20 mouse cellular contexts compared by ENCODE assay signal in the genomic region with DNA sequence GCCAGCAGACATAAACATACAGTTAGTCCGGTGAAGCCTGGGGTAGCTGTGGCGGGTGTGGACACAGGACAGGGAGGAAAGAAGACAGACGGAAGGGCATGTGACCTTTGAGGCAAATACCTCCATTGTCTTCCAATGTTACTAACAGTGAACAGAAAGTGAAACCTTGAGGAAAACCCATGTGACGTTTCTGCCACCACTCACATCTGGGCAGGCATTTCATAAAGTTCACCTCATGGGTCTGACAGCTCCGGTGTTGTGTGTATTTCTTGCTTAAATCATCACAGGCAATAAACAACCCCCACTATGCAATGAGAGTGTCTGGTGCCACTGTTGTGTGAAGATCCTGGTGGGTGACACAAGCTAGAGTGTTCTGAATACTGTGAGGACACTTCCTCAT.
DNase-seq lines count a peak whose midpoint lies in the region; ATAC-seq and TF ChIP-seq lines count a peak whose summit lies in the region.
"Had no signal": no experiment of that assay in that cellular context is flagged by ENCODE, and none has a peak within 500 bp of the region (broad histone marks: within the 10 kb centered on the region; RNA-seq: fewer than 3 reads in every experiment).

No protein-coding gene starts in this region.

- H3K9ac ChIP-seq in intestine, postnatal 0 days (ENCODE audit: low read depth, low read length) = no peak overlapping the region
- H3K9ac ChIP-seq: embryonic facial prominence, embryonic 12.5 days; forebrain, embryonic 15.5 days; hindbrain, embryonic 15.5 days; limb, embryonic 12.5 days; lung, embryonic 14.5 days had no signal

- H3K4me1 ChIP-seq in intestine, postnatal 0 days (replicated peaks; ENCODE audit: control insufficient read depth, insufficient read depth, low read length) = no peaks in the 10 kb centered on the region
- H3K4me1 ChIP-seq: embryonic facial prominence, embryonic 12.5 days; forebrain, embryonic 15.5 days; hindbrain, embryonic 15.5 days; limb, embryonic 12.5 days had no signal

- DNase-seq in adrenal gland, postnatal 14 days = peak; percentile 19
- DNase-seq in adrenal gland, postnatal 25 days = no peak
- DNase-seq in CD4-positive helper T cell, adult 2 months (ENCODE audit: low read depth, low spot score) = peak; percentile 51
- DNase-seq in lung, postnatal 25 days (ENCODE audit: low spot score) = peak; percentile 16
- DNase-seq in cerebellum, adult 11-12 months = no peak
- DNase-seq in MN1 (ENCODE audit: low spot score) = no peak
- DNase-seq: cerebellum, adult 11 months; heart, postnatal 36 days; lung, embryonic 14.5 days; retina, postnatal 1 day; thymus, adult 18-20 months had no signal

- no peak overlapping the region for H3K27ac ChIP-seq in intestine, postnatal 0 days (ENCODE audit: low read depth, low read length)
- H3K27ac ChIP-seq: embryonic facial prominence, embryonic 12.5 days; forebrain, embryonic 15.5 days; hindbrain, embryonic 15.5 days; limb, embryonic 12.5 days had no signal

- no peak overlapping the region for H3K4me3 ChIP-seq in intestine, postnatal 0 days (ENCODE audit: low read depth, low read length)
- H3K4me3 ChIP-seq: embryonic facial prominence, embryonic 12.5 days; forebrain, embryonic 15.5 days; hindbrain, embryonic 15.5 days; limb, embryonic 12.5 days; myocyte had no signal

- no peaks in the 10 kb centered on the region for H3K9me3 ChIP-seq in intestine, postnatal 0 days (ENCODE audit: control insufficient read depth)
- H3K9me3 ChIP-seq: embryonic facial prominence, embryonic 12.5 days; forebrain, embryonic 15.5 days; hindbrain, embryonic 15.5 days; limb, embryonic 12.5 days had no signal

- ATAC-seq in common myeloid progenitor, adult 5-6 weeks (replicated peaks; ENCODE audit: low read depth, poor library complexity, severe bottlenecking) = peak; percentile 30; the same call in 1 of the 2 replicates
- no peak for ATAC-seq in intestine, postnatal 0 days
- ATAC-seq: forebrain, embryonic 15.5 days had no signal

- no peaks in the 10 kb centered on the region for H3K36me3 ChIP-seq in intestine, postnatal 0 days (ENCODE audit: control insufficient read depth, insufficient read depth)
- H3K36me3 ChIP-seq: embryonic facial prominence, embryonic 12.5 days; forebrain, embryonic 15.5 days; hindbrain, embryonic 15.5 days; limb, embryonic 12.5 days had no signal

- no peak overlapping the region for H3K4me2 ChIP-seq in intestine, postnatal 0 days (replicated peaks; ENCODE audit: low read depth)
- H3K4me2 ChIP-seq: embryonic facial prominence, embryonic 12.5 days; forebrain, embryonic 15.5 days; heart, embryonic 11.5 days; hindbrain, embryonic 15.5 days; limb, embryonic 12.5 days; lung, embryonic 14.5 days; midbrain, embryonic 11.5 days had no signal

- no peaks in the 10 kb centered on the region for H3K27me3 ChIP-seq in intestine, postnatal 0 days (replicated peaks; ENCODE audit: control insufficient read depth, insufficient read depth, low read length)
- H3K27me3 ChIP-seq: embryonic facial prominence, embryonic 12.5 days; forebrain, embryonic 15.5 days; hindbrain, embryonic 15.5 days; limb, embryonic 12.5 days had no signal

- whole genome bisulfite sequencing in intestine, postnatal 0 days = 51% methylated on average over 5 of the region's 5 CpGs

- no peak for TF ChIP-seq CTCF in intestine, postnatal 0 days (IDR thresholded peaks at IDR 0.05; ENCODE audit: low read depth)

Comparison
In these comparisons a context has a peak if more than half of its experiments do, and no peak if none do; other contexts are left out.
1. DNase-seq: peak in adrenal gland, postnatal 14 days (single experiment), CD4-positive helper T cell, adult 2 months (single experiment) and lung, postnatal 25 days (single experiment); none in adrenal gland, postnatal 25 days (single experiment), cerebellum, adult 11-12 months (single experiment) and MN1 (single experiment).